Mouse (Mus musculus) spleen, postnatal 4 days (tissue): Measurements from ENCODE around the gene Pgap3.
"Not testable (repeated sequence)": the region's sequence is repeated elsewhere in the genome, so short reads cannot be mapped to it uniquely, and the experiment has no call there.

Experiments used
- DNase-seq, 2 experiments: peaks; one replicate each; pipeline ENCODE4 v3.0.0; 2022; ENCODE audit warnings: low spot score in 2 of 2

Pgap3 gene

DNA sequence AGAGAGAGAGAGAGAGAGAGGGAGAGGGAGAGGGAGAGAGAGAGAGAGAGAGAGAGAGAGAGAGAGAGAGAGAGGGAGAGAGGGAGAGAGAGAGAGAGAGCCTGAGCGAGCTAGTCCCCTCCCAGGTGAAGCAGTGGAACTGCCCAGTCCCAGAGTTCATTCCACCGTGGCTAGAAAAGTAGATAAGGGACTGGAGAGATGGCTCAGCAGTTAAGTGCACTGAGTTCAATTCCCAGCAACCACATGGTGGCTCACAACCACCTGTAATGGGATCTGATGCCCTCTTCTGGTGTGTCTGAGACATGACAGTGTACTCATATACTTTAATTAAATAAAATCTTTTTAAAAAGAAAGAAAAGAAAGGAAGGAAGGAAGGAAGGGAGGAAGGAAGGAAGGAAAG is 17.9 kb downstream of the Pgap3 start:
- not testable (repeated sequence) for DNase-seq

DNA sequence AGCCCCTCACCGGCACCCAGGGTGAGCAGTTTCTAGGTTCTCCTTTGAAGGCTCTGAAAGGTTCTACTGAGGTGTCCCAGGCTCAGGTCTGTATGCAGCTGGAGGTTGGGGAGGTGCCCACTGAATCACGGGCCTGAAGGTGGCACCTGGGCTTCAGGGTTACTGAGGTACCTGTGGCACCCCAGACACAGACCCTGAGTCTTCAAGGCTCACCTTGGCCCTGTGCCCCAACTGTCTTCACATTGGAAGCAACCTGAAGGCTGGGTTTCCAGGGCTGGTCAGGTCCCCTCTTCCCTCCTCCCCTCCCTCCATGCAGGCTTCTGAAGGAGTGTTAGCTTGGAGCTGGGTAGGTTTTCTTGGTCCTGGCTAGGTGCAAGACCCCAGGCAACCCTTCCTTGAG is 18.6 kb downstream of the Pgap3 start:
- no peak for DNase-seq

DNA sequence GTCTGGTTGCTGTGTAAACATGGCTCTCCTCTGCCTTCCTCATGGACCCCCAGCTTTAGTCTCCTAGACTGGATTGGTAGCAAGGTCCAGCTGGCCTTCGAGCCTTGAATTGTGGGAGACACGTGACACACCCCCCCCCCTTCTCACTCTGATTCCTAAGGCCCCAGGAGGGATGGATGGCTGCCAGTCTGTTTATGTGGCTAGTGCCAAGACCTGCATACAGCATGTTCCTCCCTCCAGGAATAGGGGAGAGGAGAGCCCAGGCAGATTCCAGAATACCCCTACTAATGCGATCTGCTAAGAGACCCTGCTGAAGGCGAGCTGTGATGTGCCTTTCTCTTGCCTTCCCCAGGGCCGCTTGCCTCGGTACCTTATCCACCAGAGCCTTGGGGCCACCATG is 20.2 kb downstream of the Pgap3 start:
- DNase-seq = no peak

DNA sequence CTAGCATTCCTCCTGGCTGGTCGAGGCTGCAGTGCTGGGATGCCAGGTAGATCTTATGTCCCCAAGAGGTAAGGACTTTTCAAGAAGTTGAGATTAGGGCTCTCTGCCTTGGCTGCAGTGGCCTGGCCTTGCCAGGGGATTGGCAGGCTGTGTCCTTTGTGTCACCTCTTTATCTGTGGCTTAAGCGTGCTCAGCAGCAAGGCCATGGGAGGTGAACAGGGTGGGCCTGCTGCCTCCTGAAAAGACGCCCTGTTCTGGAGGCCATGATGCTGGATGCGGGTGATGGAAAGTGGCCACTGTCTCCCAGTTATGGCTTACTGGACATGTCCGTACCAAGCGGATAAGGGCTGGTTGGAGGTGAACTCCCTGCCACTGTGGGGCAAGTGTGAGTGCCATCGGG is 20.9 kb downstream of the Pgap3 start:
- DNase-seq = no peak

DNA sequence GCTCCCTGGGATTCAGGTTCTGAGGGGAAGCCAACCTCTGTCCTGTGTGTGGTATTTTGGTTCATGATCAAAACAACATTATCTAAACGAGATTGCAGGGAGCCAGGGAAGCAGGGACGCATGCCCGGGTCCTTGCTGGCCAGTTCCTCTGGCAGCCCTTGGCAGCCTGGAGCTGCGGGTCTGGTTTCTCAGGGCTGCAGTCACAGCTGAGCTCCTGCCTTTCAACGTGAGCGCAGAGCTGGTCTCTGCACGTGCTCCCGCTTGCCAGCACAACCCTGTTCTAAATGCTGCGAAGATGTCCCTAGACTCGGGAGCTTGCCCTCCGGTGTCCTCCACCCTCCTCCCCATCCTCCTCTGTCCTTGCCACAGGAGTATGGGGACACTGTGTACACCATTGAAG is 22.5 kb downstream of the Pgap3 start:
- no peak for DNase-seq

DNA sequence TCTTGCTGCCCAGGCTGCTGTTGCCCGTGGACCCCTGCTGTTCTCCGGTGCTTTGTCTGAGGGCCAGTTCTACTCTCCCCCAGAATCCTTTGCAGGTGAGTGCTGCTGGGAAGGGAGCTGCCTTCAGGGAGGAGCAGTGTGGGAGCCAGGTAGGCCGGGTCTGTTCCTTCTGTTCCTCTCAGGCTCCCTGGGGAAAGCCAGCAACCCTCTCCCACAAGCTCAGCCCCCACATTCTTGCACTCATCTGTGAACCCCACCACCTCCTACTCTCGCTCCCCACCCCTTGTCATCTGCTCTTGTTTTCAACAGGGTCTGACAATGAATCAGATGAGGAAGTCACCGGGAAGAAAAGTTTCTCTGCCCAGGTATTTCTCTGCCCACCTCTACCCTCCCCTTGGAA is 23.5 kb downstream of the Pgap3 start:
- DNase-seq = no peak

DNA sequence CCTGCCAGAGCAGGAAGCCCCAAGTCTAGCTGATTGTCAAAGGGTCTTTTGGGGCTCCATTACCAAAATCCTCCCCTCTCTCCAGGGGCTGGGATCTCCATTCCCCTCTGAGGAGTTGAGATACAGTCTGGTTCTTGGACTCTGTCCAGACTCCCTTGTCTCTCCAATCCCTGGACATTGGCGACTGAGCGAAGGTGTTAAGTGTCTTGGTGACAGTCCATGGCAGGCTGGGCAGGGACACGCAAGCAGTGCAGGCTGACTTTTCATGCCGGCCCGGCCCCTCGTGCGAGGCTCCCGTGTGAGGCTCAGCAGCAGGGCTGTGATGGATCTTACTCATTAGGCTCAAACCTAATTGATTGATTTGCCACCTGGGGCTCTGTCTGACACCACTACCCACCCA is 26.0 kb downstream of the Pgap3 start:
- no peak for DNase-seq

DNA sequence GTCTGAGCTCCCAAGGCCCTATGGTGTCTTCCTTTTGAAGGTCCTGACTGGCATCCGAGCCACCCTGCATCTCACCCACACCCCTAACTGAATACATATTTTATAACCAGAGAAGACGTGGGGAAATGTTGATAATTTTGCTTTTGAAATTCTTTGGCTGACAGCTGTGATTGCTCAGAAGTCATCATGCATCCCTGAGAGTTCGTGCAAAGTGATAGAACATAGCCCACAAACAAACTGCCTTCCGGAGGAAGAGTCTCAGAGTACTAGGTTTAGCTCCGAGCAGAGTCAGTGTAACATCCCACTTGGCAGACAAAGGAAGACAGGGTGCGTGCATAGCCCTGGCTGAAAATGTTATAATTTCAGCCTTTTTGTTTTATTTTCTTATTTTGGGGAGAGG is 27.0 kb downstream of the Pgap3 start:
- no peak for DNase-seq

DNA sequence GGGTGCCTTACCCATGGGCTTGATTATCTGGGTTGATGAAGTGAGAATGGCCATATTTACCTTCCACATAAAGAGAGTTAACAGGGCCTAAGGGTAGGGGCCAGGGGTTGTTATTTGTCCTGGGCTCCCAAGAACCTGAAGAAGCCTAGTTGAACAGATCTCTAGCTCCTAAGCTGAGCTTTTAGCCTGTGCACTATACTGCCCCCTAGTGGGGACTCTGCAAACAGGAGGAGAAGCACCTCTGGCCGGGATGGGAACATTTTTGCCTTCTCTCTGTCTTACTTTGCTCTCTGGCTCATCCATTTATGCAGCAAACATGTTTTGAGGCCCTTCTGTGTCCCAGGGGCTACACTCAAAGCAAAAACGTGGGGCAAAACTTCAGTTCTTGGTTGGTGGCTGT is 27.9 kb downstream of the Pgap3 start:
- DNase-seq = peak; percentile 61 to 86

DNA sequence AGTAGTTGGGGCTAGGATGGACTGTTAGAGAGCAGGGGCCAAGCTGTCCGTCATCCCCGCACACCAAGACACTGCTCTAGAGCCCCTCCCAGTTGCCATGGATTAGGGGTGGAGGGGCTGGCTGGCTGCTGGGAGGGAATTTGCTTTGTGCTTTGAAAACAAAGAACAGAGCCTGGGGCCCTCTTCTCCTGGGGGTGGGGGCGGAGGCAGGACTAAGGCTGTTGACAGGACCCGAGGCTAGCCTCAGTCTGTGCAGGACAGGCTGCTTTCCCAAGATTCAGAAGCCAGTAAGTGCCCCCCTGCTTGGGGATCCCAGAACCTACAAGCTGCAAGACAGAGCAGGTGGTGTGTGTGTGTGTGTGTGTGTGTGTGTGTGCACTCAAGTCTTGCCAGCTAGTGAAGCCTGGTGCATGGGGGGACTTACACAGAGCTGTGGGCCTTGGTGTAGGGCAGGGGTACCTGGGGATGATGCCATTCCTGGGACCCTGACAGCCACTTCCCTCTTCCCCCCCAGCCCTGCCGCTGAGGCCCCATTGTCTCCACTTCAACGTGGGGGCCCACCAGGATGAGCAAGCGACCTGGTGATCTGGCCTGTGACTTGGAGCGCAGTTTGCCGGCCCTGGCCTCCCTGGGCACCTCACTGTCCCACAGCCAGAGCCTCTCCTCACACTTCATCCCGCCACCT is 28.6 kb downstream of the Pgap3 start:
- no peak for DNase-seq

DNA sequence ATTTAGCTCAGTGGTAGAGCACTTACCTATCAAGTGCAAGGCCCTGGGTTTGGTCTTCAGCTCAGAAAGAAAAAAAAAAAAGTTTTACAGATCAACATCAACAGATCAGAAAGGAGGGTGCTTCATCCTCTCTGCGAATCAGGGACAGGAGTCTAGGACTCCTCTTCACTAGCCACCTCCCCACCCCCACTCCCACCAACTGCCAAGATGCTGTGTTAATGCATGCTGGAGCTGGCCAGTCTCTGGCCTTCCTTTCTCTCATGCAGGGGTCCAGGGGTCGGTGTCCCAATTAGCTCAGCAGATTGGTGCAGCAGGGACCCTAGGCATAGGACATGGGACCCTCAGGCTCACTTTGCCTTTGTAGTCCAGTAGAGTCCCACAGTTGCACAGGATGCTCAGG is 29.7 kb downstream of the Pgap3 start:
- DNase-seq = no peak

DNA sequence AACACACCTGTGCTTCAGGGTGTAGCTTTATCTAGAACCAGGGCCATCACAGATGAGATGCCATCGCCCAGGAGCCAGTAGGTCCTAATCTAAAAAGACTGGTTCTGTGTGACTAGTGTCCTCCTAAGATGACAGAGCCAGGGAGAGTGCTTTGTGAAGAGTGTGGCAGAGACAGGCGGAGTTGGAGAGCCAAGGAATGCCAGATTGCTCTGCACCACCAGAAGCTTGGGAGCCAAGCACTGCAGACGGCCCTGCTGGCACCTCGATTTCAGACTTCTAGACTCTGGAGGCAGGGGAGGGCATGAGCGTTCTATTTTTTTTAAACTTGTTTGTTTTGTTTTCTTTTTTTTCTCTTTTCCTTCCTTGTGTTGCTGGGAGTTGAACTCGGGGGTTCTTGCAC is 31.0 kb downstream of the Pgap3 start:
- no peak for DNase-seq

DNA sequence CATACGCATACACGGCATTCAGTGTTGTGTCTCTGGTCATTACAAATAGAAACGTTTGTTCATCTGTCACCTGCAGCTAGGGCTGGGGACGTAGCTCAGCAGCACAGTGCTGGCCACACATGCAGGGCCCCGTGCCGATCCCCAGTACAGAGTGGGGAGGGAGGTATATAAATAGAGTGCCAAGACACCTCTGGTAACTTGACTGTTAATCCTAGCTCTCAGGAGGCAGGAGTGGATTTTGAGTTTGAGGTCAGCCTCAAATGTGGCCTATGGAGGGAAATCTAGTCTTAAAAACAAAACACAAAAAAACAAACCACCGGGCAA is 32.5 kb downstream of the Pgap3 start:
- DNase-seq = no peak

DNA sequence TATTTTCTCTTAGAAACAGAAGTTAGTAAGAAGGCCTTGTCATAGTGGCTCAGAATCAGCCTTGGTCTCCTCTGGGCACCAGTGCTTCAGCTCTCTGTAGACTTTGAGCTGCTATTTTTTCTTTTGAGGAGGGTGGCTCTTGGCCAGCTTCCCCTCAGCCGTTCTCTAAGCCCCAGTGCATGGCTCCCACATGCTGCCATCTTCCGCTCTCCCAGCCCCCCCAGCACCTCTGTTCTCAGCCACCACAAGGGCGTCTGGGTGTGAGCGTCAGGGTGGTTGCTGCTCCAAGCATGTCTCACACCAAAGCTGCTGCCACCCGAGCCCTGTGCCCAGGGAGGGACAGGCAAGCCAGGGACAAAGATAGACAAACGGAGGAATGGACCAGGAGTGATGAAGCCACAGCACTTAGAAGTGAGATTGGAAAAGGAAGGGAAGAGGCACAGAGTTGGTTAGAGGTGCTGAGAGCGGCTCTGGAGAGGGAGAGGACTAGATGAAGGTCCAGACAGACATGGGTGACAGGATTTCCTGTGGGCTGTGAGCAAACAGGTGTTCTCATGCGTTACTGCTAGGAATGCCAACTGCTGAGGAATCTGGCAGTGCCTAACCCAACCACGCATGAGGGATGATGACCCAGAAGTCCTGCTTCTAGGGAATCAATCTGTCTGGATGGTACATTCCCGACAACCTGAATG is 33.0 kb downstream of the Pgap3 start:
- no peak for DNase-seq

DNA sequence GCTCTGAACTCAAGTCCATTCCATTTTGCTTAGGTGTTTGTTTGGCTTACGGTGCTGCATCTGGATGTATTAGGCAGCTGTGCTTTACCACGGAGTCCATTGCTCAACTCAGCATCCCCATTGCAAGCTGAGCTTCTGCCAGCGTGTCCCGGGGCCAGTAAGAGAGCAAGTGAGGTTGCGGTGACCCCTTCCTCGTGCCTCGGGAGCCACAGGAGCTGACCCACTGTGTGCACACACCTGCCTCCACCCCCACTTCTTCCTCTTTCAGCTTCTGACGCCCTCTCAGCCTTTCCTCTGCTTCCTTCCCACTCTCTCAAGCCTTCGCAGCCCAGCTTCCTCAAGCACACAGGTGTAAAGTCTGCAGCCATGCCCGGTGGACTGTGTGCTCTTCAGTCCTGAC is 34.0 kb downstream of the Pgap3 start:
- DNase-seq = no peak

DNA sequence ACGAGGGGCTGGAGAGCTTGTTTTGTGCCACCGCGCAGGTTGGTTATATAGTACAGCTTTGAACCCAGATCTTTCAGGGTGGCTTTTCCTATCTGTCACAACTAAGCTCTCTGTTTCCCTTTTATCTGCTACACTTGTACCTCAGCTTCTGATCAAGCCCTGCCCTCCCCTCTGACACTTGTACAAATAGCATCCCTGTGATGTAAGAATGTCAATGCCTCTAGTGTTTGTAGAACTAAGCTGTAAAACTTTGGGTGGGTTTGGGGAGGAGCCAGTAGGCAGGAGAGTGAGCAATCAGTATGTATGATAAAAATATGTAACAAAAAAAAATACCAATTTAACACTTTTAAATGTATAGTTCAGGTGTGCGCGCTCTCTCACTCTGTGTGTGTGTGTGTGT is 35.9 kb downstream of the Pgap3 start:
- no peak for DNase-seq

DNA sequence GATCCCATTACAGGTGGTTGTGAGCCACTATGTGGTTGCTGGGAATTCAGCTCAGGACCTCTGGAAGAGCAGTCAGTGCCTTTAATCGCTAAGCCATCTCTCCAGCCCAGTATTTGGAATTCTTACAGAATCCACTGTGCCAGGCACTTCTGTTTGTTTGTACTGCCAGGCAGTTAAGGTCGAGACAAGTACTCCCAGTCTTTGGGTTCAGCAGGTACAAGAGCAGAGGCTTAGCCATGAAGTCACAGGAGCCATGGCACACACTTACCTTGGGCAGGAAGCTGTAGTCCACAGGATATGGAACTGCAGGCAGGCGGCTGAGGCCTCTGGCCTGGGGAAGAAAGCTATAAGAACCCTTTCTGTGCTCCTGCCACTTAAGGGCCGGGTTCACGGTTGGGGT is 36.5 kb downstream of the Pgap3 start:
- no peak for DNase-seq

DNA sequence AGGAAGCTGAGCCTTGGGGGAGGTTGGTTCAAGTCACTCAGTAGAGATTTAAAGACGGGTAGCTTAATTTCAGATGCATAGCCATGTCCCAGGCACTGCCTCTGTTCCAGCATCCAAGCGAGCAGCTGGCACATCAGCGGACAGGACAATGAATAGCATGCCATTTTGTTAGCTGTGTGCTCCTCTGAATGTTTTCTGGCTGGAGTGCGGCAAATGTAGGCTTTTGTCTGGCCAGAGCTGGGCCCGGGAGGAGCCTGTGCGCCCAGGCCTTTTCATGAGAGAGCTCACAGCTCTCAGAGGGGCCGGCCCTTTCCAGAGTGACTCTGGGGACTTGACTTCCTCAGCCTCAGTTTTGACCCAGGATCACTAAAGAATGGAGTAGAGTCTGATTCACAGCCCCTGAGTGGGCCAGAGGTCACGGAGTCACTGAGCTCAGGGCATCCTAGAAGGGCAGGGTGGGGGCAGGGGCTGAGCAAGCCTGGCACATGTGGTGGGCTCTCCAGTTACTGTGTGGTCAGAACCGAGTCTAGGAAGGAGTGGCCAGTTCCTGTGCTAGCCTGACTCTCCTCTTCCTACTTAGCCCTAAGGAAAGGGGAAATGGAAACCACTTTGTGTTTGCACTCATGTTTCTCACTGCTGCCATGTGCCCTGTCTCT is 39.3 kb downstream of the Pgap3 start:
- no peak for DNase-seq

DNA sequence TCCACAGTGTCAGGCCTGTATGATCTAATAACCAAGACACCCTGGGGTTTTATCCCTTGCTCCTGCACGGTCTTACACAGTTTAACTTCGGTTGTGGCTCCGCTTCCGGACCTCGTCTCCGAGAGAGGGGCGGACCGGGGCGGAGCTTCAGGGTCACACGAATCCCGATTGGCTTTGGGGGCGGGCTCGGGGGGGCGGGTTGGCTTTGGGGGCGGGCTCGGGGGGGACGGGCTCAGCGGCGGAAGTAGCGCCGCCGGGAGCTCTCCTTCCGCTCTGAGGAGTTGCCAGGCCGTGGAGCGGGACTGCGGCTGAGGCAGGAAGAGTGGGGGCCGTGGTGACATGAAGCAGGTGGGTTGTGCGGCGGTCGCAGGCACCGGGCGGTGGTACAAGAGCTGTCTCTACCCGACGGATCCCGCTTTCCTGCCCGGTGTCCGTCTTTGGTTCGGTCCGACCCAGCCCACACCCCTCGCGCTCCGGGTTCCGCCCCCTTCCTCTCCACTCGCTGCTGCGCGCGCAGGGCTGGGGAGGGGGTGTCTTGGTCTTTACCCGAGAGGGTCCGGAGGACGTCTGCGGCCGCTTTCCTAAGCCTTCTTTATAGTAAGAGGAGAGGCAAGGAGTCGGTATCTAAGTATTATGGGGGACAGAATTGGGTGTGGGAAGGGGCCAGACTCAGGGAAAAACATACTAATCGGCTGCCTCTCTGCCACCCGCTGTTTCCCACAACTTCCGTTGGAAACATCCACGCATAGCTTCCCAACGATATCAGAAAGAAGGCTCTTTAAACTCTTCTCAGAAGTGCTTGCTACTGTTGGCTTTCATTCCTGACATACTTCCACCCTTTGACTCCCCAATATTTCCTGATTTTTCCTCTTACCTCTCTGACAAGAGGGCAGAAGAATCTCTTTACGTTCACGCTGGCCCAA is 41.9 kb downstream of the Pgap3 start, which contains the start of gene Stard3:
TSS of gene Stard3 (plus strand) at position 208 of the 923 bp plus-strand sequence.
- DNase-seq = peak; percentile 91 to 94

DNA sequence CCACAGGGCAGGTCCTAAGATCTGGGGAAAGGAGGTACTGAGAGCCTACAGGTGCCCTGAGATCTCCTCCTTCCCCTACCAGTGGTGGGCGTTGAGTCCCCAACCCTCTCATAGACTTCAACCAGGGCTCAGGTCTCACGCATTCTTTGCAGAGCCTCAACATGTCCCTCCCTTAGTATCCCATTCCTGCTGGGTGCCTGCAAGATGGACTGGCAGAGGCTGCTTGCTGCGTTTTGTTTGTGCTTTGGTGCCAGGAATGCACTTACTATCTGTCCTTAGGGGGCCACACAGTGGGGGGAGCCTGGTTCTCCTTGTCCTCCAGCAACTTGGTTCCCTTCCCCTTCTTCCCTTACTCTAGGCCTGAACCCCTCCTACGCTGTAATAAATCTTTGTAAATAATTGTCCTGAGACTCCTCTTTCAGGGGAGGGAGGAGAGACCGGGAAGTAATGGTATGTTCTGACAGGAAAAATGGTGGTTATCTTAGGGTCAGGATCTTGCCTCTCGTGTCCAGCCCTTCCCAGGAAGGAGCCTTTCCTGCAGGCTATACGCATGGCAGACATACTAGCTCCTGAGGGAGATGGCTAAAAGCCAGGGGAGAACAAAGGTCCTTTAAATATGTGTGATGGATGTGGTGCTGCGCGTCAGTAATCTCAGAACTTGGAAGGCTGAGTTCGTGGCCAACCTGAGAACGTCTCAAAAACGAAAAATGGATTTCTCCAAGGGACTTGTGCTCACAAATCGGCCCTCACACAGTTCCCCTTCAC is 42.7 kb downstream of the Pgap3 start:
- no peak for DNase-seq

DNA sequence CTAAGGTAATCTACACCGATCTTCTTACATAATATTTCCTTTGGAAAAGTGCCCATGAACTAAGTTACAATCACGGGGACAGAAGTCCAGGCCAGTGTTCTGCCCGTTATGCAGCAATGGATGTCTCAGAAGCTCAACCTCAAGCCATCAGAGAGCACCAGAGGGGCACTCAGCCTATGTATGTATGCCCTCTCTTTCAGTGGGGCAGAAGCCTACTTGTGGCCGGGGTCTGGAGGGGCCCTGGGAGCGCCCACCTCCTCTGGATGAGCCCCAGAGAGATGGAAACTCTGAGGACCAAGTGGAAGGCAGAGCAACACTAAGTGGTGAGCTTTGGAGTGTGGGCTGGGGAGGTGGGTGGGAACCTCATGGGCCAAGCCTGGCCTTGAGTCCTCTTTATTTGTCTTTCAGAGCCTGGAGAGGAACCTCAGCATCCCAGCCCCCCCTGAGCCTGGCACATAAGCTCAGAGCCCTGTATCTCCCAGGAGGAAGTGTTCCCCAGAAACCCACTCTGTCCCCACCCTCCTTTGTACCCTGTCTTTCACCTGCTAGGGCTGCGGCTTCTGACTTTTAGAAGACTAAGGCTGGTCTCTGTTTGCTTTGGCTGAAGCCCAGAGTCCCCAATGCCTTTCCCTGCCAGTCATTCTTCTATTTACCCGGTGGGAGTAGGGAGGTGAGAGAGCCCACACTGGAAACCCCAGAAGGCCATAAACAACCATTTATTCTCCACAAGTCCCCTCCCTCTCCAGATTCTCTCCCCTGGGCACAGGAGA is 43.5 kb downstream of the Pgap3 start:
- DNase-seq = no peak
